Mouse (Mus musculus): ENCODE data around the gene Sdad1.

GRCm38 (mm10) chr5:92234939-92235557, 75.2 kb downstream of the Sdad1 start:
- TF ChIP-seq CTCF (conservative IDR thresholded peaks at IDR 0.05; ENCODE audit: low read length) (no peak), NANOG (IDR thresholded peaks at IDR 0.05; ENCODE audit: borderline replicate concordance, low read length) (no peak)

Measured in E14TG2a.4 (cell line).